Mouse (Mus musculus) limb, embryonic 10.5 days (tissue): ENCODE results near the gene Lrmda. TPM values are rescaled to one million over a fixed set of nuclear protein-coding genes. Genes with fewer than 3 reads are reported as not detected.

ENCODE experiments used
- DNase-seq: peaks from one replicate; pipeline ENCODE4 v3.0.0-alpha.2; 2017; ENCODE audit warnings: low spot score
- H3K27ac ChIP-seq: fragments of 300-500 bp; sonication (generic); 2 replicates; pipeline ENCODE4 v1.5.1; 2016; ENCODE audit warnings: mild to moderate bottlenecking
- H3K27me3 ChIP-seq: fragments of 300-500 bp; sonication (generic); 2 replicates; pipeline ENCODE4 v1.6.1; 2016; ENCODE audit warnings: low read depth, mild to moderate bottlenecking; ENCODE audit not compliant: poor library complexity, severe bottlenecking
- H3K36me3 ChIP-seq: fragments of 300-500 bp; sonication (generic); 2 replicates; pipeline ENCODE4 v1.6.1; 2016; ENCODE audit warnings: mild to moderate bottlenecking, moderate library complexity
- H3K4me1 ChIP-seq: fragments of 300-500 bp; sonication (generic); 2 replicates; pipeline ENCODE4 v1.6.1; 2016
- H3K4me3 ChIP-seq: fragments of 300-500 bp; sonication (generic); 2 replicates; pipeline ENCODE4 v1.5.1; 2016; ENCODE audit warnings: mild to moderate bottlenecking, moderate library complexity
- H3K9me3 ChIP-seq: fragments of 300-500 bp; sonication (generic); replicated peaks from 2 replicates; pipeline ENCODE4 v1.6.1; 2016; ENCODE audit warnings: mild to moderate bottlenecking
- WGBS: fragments of 180-500 bp; shearing (Covaris S2); methylation state at CpG from one replicate; pipeline ENCODE4 v1.1.7; 2016; 5-methylcytosine and 5-hydroxymethylcytosine counted together
- polyA plus RNA-seq: library from polyadenylated mRNA; unstranded; fragments of >200 nt; fragmentation: Nextera tagmentation; extraction: Ambion mirVana; gene quantifications from 2 replicates; pipeline ENCODE4 v1.2.1, GENCODE M21; 2016

Lrmda gene
- 0.48 and 0.51 TPM in 2 replicates for polyA plus RNA-seq

DNA sequence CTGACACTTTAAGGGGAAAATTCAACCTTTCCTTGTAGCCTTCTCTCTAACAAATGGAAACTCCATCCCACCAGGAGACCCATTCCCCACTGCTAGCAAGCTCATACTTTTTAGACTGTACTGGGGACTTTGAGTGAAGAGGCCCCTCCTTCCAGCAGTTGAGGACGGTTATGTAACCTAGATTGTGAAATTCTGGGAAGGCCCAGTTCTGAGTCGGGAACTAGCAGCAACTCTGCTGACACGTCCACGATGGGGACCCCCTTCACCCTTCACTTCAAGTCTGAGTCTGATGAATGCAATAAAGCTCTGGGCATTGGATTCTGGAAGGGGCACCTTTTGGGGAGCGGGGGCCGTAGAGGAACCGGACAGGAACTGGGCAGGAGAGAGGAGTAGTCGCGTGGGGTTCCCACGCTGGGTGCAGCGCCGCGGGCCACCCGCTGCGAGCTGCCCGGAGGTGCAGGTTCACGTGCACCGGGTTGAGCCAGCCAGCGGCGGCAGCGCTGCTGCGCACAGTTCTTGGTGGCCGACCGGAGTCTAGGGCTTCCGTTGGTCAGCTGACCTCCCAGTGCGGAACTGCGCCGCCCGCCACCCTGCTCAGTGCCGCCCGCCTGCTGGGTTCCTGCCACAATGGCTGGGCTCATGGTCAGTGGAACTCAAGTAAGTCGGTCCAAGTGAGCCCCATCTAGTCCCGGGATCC is at the start of gene Lrmda:
Lrmda (plus strand) TSS at position 461 of the 697 bp plus-strand sequence.
- peak within 1 kb of the TSS; percentile 71 for H3K27ac ChIP-seq
- 4% methylated on average over 33 of the region's 33 CpGs for WGBS
- H3K27me3 ChIP-seq, result peaks cover 91% of the 10 kb centered on the region
- no peaks in the 10 kb centered on the region for H3K36me3 ChIP-seq
- no peaks in the 10 kb centered on the region for H3K9me3 ChIP-seq
- peaks cover 17% of the 10 kb centered on the region for H3K4me1 ChIP-seq
- peak; percentile 75 for DNase-seq
- H3K4me3 ChIP-seq, result peak within 1 kb of the TSS; percentile 50

DNA sequence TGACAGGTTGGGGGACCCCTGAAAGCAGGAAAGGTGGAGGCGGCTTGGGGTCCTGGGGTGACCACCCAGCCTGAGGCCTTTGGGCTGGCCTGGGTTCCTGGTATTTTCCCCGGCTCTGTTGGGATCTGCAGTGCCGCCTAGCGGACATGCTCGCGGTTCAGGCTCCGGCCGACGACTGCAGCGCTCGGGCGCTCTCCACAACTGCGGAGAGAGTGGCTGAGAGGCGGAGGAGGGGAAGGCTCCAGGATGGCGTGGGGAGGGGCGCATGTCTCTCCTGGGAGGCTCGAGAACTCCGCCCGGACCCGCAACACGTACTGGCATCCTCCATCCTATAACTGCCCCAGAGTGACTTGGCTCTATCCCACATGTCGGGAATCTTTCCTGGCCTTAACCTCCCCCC is 38.0 kb upstream of the Lrmda start:
- peak overlapping the region; percentile 98 for H3K27ac ChIP-seq
- DNase-seq, result peak; percentile 91
- no peaks in the 10 kb centered on the region for H3K9me3 ChIP-seq
- H3K36me3 ChIP-seq, result peaks cover 23% of the 10 kb centered on the region
- peaks cover 69% of the 10 kb centered on the region for H3K27me3 ChIP-seq
- 1% methylated on average over 22 of the region's 22 CpGs for WGBS
- peak overlapping the region; percentile 85 for H3K4me3 ChIP-seq
- H3K4me1 ChIP-seq, result peaks cover 47% of the 10 kb centered on the region

DNA sequence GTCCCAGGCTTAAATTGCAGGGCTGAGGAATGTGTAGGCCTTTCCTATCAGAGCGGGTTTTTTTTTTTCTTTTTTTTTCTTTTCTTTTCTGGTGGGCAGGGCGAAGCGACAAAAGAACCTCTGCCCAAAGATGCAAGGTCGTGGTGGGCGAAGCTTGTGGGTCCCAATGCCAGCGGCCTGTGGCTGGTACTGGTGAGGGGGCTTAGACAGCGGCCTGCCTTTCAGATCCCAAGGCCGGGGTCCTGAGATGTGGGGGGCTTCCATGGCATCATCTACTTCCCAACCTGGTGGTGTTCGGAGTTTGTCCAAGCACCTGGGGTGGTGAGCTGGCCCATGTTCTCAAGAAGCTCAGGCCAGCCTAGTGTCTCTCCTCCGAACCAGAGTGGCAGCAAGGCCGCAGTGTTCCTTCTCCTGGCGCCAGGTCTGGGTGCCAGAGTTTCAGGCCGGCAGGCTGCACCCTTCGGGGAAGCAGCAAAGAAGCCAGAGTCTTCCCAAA is 37.4 kb upstream of the Lrmda start:
- Histone ChIP-seq H3K4me1 (peaks cover 54% of the 10 kb centered on the region), H3K4me3 (peak overlapping the region; percentile 85), H3K36me3 (peaks cover 23% of the 10 kb centered on the region), H3K27ac (peak overlapping the region; percentile 98), H3K9me3 (no peaks in the 10 kb centered on the region), H3K27me3 (peaks cover 69% of the 10 kb centered on the region)
- 8% methylated on average over 14 of the region's 14 CpGs for WGBS
- no peak for DNase-seq

DNA sequence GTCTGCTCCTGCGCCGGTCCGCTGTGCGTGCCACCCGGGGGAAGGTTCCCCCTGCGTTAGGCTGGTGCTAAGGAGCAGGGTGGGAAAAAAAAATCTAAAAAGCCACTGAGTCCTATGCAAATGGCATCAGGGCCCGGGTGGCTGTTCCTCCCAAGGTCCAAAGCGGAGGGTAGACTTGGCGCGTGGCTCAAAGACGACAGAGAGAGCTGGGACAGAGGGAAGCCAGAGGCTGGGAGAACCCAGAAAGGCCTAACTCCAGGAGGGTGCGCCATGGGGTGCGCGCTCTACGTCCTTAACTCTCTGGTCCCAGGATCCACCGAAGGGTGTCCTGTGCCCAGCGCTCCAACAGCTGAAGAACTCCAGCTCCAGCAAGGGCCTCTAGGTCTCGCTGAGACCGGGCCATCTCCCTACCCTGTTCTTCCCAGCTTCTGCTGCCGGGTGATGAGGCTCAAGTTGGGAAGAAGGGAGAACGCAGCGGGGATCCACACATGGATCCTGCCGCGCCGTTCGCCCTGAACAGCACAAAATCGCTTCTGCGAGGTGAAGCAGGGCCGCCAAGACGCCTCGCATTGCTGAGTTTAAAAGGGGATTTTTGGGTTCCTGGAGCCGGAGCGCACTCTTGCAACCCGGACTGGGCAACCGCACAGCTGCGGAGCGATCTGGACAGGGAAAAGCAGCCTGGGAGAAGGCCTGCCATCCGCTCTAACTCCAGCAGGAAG is 36.8 kb upstream of the Lrmda start:
- no peaks in the 10 kb centered on the region for H3K9me3 ChIP-seq
- H3K27me3 ChIP-seq, result peaks cover 66% of the 10 kb centered on the region
- H3K4me1 ChIP-seq, result peaks cover 60% of the 10 kb centered on the region
- 2% methylated on average over 38 of the region's 38 CpGs for WGBS
- DNase-seq, result peak; percentile 78
- peak overlapping the region; percentile 98 for H3K27ac ChIP-seq
- H3K36me3 ChIP-seq, result peaks cover 23% of the 10 kb centered on the region
- H3K4me3 ChIP-seq, result peak overlapping the region; percentile 85

DNA sequence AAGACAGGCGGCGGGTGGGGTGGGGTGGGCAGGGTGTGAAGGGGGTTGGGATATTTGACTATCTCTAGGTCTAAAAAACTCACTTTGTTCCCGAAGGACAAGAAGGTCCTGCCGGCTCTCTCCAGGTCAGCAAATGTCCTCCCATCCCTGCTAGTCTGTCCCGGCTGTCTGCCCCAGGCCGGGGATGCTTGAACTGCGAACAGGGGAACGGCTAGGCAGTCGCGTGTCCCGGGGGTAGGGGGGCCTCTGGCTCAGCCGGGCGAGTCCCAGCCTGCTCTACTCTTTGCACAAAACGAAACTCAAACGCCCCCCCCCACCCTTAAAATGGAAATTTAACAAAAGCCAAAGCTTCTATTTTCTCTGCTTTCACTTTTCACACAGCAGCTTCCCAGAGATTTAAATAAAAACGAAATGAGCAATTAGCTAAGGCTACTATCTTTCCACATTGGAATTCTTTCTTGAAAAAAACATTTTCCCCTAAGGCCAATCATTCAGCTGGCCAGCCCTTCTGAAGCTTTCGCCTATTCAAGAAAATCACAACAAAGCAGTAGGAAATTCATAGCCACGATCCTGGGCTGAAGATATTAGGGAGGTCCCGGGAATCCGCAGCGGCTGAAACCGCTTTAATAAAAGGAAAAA is 36.1 kb upstream of the Lrmda start:
- 1% methylated on average over 22 of the region's 22 CpGs for WGBS
- peaks cover 60% of the 10 kb centered on the region for H3K27me3 ChIP-seq

DNA sequence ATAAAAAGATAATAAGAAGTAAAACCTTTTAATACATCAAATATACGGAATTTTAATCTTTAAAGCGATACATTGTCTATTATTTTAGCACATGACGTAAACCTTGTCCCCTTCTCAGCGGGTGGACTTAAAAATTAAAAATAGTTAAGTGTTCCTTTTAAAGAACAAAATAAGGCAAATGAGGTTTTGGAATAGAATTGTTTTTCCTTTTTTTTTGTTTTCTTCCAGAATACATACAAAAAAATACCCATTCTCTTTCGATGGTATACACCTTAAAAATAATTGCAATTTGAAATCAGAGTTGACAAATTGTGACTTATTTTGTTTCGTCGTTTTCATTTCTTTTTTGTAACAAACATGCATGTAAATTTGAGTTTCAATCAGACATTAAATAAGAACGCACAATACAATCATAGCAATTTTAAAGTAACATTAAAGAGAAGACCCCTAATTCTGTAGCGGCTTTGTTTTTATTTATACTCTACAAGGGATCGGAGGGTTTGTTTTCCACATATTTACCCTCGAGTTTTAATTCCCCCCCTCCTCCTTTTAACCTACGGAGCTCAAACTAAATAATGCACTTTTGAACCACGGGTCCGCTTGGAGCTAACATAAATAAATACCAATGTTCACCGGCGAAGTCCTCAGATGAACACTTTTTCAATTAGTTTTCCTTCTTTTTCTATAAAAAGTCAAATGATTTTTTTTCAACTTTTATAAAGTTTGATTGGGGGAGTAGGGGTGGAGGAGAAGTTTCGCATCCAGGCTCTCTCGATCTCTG is 35.4 kb upstream of the Lrmda start:
- peak overlapping the region; percentile 98 for H3K27ac ChIP-seq
- peaks cover 60% of the 10 kb centered on the region for H3K27me3 ChIP-seq
- H3K4me3 ChIP-seq, result peak overlapping the region; percentile 85
- peaks cover 70% of the 10 kb centered on the region for H3K4me1 ChIP-seq
- H3K9me3 ChIP-seq, result no peaks in the 10 kb centered on the region
- WGBS, result 4% methylated on average over 18 of the region's 18 CpGs
- no peak for DNase-seq
- peaks cover 23% of the 10 kb centered on the region for H3K36me3 ChIP-seq

More for the DNA sequence above, 36.1 kb upstream of the Lrmda start:
- Histone ChIP-seq H3K4me3 (peak overlapping the region; percentile 85), H3K9me3 (no peaks in the 10 kb centered on the region), H3K4me1 (peaks cover 63% of the 10 kb centered on the region), H3K36me3 (peaks cover 23% of the 10 kb centered on the region), H3K27ac (peak overlapping the region; percentile 98)
- DNase-seq, result peak; percentile 29

DNA sequence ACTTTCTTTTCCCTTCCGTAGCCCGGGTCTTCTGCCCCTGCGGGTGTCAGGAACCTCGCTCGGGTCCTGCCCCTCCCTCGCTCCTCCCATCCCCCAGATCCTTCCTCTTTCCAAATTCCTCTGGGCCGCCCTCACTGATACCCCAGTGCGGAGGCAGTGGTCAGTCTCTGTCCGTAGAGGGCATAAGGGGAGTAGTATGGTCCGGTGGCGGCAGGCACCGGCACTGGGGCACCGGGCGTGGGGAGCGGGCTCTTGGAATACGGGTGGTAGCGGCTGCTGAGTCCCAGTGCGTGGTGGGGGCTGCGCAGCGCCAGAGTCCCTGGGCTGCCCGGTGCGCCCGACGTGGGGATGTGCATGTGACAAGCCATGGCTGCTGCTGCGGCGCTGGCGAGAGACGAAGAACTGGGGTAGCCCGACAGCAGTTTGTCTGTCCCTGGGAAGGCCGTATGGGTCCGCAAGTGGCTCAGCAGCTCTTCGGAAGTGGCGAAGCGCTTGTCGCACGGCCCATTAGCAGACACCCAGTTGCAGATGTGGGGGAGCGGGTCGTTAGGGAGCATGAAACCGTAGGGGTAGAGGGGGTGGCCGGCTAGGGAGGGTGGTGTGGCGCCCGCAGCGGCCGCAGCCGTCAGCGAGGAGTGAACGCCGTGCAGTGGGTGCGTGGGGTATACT is 34.6 kb upstream of the Lrmda start:
- H3K9me3 ChIP-seq, result no peaks in the 10 kb centered on the region
- H3K4me3 ChIP-seq, result peak overlapping the region; percentile 85
- peaks cover 78% of the 10 kb centered on the region for H3K4me1 ChIP-seq
- WGBS, result under 1% methylated on average over 49 of the region's 49 CpGs
- DNase-seq, result peak; percentile 74
- H3K36me3 ChIP-seq, result peaks cover 23% of the 10 kb centered on the region
- peaks cover 60% of the 10 kb centered on the region for H3K27me3 ChIP-seq
- peak overlapping the region; percentile 98 for H3K27ac ChIP-seq

DNA sequence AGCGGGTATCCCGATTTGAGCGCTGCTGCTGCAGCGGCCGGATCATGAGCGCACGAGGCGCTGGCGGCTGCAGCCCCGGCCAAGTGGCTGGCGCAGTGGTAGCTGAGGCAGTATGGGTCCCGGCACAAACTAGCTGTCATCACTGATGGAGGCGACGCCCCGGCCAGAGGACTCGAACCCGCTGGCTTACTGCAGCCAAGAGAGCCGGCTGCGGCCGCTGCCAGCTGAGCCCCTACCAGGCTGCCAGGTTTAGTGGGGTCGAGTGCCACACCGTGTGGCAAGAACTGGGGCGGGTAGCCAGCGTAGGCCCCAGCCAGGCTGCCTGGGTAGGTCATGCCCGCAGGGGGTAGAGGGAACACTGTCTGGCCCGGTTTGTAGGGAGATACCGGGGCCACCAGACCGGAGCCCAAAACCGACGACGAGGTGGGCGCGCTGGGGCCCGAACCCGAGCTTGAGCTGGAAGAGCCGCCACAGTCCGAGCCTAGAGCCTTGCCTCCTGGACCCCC is 34.0 kb upstream of the Lrmda start:
- Histone ChIP-seq H3K27me3 (peaks cover 60% of the 10 kb centered on the region), H3K36me3 (peaks cover 23% of the 10 kb centered on the region), H3K9me3 (no peaks in the 10 kb centered on the region), H3K4me1 (peaks cover 84% of the 10 kb centered on the region), H3K27ac (peak overlapping the region; percentile 98), H3K4me3 (peak overlapping the region; percentile 85)
- DNase-seq, result peak; percentile 71
- WGBS, result 1% methylated on average over 37 of the region's 37 CpGs

DNA sequence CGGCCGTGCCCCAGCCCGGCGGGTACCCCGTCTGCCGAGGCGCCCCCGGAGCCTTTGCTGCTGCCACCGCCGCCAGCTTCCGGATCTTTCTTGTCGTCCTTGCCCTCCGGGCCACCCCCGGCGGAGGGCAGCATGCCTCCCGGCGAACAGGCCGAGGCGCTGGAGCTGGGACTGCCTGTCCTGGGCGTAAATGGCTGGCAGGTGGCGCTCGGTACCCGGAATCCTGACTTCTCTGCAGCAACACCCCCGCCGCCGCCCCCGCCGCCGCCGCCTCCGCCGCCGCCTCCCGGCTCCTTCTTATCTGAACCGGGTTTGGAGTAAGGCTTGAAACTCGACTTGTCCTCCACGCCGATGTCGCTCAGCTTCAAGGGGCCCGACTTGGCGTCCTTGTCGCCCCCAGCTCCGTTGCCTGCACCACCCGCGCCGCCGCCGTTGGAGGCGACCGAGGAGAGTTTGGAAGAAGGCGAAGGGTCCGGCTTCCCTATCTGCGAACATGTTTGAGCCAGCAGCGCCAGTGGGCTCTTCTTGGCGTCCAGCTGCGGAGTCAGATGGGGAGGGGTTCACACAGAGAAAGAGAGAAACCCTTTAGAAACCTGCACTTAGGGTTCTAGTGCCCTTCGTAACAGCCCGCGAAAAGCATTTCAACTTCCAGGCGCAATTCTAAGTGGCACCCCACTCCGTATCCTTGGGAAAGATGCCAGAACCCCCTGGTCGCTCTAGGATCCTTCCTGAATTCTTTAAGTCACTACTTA is 33.4 kb upstream of the Lrmda start:
- H3K4me3 ChIP-seq, result peak overlapping the region; percentile 85
- peak; percentile 89 for DNase-seq
- peaks cover 60% of the 10 kb centered on the region for H3K27me3 ChIP-seq
- H3K27ac ChIP-seq, result peak overlapping the region; percentile 98
- H3K9me3 ChIP-seq, result no peaks in the 10 kb centered on the region
- WGBS, result under 1% methylated on average over 62 of the region's 62 CpGs
- H3K4me1 ChIP-seq, result peaks cover 87% of the 10 kb centered on the region
- peaks cover 23% of the 10 kb centered on the region for H3K36me3 ChIP-seq

DNA sequence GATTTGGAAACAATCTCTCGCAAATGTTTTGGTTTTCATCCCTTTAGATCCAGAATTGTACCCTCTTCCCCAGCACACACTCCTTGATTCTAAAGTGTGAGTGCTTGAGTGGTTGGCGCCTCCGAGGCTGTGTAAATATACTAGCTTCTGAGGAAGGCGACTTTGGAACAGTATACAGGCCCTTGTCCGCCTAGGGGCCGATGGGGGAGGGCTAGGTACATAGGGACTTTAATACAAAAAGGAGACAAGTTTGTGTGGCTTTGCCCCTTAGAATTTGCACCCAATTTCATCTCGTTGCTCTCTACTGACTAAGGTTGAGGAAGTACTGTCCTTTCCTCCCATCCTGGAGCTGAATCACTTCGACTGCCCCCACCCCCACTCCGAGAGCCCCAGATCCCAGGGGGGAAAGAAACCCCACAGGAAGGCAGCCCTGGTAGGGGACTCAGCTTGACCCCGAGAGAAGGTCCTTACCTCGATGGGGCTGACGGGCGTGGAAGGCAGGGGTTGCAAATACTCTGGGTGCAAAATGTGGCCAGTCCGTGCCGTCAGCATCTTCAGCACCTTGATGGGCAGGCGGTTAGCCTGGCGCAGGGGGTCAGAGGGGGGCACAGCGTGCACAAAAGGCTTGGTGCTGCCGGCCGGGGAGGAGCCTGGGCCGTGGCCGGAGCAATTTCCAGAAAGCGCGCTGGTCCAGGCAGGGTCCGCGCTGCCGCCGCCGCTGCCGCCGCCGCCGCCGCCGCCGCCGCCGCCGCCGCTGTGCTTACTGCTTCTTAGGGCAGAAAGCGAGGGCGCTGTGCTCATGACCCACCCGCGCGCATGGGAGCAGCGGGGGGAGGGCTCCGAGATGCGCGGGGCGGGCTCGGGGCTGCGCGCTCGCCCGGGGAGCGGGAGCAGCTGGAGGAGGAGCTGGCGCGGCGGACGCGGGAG is 32.5 kb upstream of the Lrmda start:
- under 1% methylated on average over 59 of the region's 61 CpGs for WGBS
- H3K27ac ChIP-seq, result peak overlapping the region; percentile 98
- no peaks in the 10 kb centered on the region for H3K9me3 ChIP-seq
- peaks cover 61% of the 10 kb centered on the region for H3K27me3 ChIP-seq
- DNase-seq, result no peak
- H3K4me1 ChIP-seq, result peaks cover 87% of the 10 kb centered on the region
- H3K36me3 ChIP-seq, result peaks cover 23% of the 10 kb centered on the region
- H3K4me3 ChIP-seq, result peak overlapping the region; percentile 85
